Mouse (Mus musculus) adrenal gland (tissue): ENCODE measurements around the gene Ssr3.

Source experiments
- intact Hi-C: fragments of 180-260 bp; cut with DNase I; formaldehyde crosslinking; loops from one replicate; pipeline ENCODE4 v1.15.1; 2025

The Ssr3 gene

DNA sequence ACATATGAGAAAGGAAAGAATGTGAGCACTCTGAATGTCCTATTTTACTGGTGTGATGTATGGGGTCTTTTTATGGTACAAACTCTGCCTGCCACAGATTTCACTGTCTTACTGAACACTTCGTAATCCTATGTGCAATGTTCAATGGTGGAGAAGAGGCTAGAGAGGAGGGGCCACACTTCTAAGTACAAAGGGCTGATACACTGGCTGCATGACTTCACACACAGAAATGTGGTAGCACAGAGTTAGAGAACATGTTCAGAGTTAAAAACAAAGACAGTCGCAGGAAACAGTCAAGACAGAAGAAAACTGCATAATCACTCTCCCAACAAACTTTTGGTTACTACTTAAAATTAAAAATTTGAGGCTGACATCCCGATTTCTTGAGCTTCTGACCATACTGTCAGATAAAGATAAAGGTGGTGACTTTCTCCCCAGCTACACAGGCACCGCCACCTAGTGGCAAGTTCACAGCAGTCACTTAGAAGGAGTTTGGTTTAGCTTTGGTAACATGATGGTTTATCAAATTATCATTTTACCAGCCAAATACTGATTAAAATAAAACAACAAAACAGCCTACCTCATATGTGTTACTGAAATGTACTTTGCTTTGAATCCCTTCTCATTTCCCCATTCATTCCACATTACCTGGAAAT, 12.4 kb downstream of the Ssr3 start:
- intact Hi-C loops: loop anchor here (10.0 kb wide), 2 partner anchors 285 to 485 kb away; partner anchors contain the start of gene Lekr1

DNA sequence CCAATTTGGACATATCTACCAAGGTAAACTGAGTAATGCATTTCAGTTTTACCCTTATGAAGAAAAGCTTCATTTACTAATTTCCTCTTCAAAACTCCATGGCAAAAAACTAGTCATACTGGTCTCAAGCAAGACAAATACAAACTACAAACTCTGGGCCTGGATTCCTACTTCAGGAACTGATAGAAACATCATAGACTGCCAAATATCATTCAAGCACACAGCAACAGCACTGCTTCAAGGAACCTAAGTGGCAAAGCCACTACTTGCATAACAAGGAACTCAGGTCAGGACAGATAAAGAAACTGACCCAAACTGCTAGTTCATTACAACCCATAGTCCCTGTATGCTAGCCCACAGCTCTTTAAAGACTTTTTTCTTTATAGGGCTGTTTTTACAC, 13.7 kb downstream of the Ssr3 start:
- intact Hi-C loops: no loop called here

DNA sequence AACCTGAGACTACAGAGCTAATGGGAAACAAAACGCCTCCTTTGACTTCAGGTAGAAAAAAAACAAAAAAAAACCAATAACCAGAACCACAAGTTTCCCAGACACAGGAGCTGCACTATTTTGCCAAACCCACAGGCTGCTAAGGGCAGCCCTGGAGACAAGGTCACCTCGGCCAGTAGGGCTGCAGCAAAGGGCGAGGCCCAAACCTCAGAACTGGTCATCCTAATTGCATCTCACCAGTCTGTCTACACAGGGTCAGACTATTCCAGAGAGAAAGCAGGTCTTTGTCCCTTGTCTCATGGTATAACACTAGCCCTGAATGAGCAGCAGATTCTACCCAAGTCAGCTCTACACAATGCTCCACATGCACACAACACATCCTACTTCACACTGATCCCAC, 17.7 kb downstream of the Ssr3 start:
- intact Hi-C loops: no loop called here

DNA sequence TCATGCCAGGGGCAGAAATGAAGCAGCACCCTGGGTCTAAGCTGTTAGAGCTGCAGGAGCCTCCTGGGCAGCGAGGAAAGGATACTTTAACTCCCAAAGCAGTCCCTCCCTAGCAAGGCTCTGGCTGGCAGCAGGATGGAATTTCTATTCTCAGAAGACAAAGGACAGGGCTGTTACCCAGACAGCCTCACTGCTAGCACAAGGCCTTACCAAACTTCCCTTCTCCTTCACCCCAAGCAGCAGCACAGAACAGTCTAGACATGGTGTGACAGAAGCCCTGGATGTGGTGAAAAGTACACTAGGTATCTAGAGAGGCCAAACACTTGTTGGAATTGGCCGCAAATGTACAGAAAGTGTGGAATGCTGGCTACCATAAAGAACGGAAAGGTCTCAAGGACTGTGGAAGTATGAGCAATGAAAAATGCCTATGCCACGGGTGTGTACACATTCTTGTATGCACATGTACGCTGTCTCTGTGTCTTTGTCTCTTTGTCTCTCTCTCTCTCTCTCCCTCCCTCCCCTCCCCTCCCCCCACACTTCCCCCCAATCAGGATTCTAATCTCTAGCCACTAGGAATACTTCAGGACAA, 18.7 kb downstream of the Ssr3 start:
- intact Hi-C loops: no loop called here

DNA sequence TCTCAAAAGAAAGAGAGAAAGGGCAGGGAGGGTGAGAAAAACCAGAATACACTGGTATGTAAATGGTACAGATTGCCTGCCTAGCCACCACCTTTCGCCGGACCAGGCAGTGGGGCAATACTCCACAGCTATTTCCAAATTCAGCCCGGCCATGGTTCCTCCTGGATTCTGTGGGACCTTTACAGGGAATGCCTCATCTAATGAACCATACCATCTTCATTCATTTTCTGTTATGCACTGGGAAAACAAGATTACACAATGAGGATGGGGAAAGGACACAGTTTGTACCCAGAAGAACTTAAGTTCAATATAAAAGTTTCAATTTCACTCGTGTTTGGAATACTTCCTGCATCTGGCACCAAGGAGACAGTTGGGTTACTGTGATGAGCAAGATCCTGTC, 19.9 kb downstream of the Ssr3 start:
- intact Hi-C loops: no loop called here

DNA sequence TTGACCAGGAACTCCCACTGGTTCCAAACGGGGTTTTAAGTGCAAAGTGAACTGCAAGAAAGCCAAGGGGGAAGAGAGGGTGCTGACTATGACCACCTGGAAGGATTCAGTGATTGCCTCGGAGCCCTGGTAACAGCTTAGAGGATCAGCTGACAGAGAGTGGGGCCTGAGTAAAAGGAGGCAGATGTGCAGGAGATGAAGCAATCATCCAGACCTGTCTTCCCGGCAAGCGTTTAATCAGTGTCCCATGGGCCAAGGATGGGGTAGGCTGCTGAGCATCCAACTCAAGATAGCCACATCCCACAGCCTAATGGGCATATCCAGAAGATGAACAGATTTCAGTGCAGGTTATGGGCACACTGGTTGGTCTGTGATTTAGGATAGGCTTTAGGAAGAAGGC, 24.5 kb downstream of the Ssr3 start:
- intact Hi-C loops: no loop called here

DNA sequence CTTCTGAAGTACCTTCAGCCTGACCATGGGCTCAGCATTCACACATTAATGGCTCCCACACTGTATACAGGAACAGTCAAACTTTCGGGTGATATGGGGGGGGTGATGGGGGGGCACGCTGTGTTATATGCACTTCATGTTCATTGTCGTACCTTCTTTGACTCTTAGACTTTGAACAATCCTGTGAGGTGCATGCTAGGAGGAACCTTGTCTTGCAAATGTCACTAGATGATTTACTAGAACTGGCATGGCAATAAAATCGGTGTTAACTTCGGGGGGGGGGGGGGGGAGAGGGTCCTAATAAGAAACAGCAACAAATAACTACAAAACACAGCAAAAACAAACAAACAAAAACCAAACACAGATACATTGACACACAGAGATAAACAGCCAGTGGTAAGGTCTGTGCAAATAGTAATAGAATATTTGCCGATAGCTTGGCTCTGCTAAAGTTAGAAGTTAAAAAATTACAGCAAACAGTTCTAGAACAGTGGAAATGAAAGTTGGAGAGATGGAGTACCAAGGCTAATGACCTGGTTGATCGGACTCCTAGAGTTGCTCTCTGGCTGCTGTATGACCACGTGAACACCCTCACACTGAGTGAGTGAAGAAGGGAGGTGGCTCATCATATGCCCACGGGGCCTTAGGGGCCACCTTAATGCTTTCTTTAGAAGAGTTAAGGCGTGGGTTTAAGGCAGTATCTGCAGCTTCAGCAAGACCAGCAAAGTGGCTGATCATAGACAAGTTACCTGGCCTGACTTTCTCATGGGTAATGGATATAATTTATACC, 26.3 kb downstream of the Ssr3 start:
- intact Hi-C loops: no loop called here

DNA sequence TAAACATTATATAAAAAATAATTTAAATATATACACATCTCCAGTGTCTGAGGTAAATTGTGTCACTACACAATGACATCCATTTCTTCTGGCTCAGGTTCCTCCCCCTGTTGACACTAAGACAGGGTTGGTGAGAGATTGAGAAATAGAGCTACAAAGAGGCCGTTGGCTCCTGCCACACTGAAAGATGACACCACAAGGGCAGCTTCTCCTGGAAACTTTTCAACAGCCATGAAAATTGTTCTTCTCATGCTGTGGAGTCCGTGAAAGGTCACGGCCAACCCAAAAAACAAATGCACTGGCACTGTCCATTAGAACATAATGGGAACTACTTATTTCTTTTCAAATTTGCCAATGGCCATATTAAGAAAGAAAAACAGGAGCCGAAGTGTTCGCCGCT, 27.2 kb downstream of the Ssr3 start:
- intact Hi-C loops: no loop called here

DNA sequence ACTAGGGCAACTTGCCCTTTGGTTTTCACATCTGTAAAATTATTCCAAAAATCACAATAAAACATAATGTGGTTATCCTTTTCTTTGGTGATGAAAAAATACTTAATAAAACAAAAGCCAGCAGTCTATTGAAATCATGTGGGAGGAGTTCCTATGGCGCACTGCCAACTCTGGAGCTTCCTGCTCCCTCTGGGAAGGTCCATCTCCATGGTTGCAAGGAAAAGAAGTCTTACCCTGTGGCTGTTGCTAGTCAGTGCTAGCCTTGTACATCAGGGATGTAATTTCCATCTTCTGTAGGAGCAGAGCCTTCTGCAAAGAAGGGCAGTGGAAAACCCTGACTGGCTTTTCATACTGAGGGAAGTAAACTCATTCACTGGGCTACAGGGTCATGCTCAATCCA, 29.0 kb downstream of the Ssr3 start:
- intact Hi-C loops: no loop called here

DNA sequence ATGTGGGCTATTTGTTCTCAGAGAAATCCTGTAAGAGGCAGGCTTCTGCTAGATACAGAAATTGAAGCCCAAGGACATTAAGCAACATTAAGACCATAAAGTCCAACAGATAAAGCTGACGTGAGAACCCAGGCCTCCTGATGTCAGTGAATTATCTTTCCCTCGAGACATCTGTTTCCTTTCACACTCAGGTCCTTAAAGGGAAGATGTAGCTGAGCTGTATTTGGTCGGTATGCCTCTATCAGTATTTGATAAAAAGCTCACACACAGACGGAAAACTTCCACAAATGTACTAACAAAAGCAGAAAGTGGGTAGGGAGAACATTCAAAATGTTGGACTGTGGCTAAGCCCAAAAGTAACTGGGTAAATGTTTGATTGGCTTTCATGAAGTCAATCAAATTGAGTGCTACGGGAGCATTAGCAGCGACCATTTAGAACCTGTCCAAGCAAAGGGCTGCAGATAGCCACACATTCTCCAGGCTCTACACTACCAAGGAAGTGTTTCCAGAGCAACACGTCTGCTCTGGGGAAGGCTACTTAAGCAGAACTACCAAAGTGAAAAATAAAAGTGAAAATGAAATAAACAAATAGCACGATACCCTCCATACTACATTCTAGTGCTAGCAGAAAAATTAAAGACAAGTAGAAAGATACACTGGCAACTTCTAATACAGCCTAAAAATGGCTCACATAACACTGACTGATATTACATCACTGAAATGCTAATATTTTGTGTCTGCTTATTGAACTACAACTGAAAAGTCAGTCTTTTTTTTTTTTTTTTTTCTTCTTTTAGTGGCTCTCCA, 32.1 kb downstream of the Ssr3 start:
- intact Hi-C loops: no loop called here

DNA sequence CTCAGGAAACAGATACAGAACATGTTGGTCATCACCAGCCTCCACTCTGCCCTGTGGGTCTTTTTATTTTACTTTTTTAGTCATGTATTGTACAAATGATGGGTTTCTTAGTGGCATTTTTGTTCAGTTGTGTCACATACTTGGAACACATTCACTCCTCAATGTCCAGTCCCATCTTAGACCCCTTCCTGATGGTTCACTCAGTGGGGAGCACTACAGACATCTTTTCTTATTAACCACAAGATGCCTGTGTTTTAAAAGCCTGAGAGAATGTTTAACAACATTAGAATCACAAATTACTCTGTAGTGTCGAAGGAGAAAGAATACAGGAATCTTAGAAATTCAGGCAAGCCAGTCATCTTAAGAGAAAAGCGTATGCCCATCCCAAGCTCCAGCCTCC, 33.6 kb downstream of the Ssr3 start:
- intact Hi-C loops: no loop called here

DNA sequence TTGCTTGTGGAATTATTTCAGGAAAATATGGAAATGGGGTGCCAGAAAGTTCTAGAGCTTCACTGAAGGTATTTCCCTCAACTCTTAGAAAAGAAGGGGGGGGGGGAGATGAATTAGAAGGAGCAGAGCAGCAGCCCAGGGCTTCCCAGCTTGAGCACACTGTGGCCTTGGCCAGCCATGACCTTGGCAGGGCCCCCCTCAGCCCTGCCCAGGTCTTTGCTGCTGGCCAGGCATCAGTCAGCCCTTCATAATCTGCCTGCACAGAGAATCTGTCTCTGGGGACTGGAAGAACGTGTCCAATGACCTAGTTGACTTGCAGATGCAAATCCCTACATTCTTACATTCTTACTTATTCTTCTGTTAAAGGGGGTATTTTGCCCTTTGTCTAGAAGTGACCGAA, 34.1 kb downstream of the Ssr3 start:
- intact Hi-C loops: no loop called here

DNA sequence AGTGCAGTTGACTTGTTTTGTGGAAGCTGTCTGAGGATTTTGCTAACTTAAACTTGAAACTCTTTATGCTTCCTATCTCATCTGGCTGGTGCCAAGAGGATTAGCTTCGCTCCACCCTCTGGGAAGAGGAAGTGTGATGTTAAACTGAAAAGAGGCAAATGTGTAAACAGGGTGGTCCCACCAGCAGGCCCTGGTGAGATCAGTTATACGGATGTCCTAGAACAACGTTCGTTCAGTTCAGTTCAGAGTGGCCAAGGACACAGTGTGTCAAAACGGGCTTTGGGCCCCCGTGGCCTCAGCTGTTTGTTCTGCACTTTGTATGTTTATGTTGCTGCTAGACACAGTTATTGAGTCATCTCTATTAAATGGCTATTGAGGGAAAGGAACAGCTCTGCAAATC, 36.9 kb downstream of the Ssr3 start:
- intact Hi-C loops: no loop called here

DNA sequence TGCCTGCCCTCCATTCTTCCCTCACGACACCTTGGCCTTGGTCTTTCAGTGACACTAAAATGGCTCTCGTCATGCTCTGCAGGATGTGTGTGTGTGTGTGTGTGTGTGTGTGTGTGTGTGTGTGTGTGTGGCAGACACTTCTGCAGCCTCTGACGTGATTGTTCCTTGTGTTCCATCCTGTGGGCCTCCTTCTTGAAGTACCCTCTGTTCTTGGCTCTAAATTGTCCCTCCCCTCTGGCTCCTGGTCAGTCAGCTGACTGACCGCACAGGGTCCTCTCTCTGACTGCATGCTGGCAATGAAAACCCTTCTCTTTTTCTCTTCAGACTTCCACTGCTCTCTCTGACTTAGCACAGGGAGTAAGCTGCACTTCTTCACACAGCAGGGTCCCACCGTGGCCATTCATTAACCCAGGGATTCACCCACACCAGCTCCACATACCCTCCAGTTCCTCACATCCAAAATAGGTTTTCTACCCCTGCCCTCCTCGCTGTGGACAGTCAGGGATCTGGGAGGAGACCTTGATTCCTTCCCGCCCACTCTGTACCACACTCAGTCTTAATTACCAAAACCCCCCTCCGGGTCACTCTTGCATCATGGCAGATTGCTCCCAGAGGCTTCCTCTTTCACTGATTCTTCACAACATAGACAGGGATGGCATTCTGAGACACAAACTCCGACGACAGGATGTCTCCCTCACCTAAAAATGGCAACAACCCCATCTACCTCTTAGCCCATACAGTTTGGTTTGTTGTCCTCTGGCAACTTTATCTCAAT, 39.0 kb downstream of the Ssr3 start:
- intact Hi-C loops: loop anchor here (5.0 kb wide), 2 partner anchors 36 to 456 kb away; no protein-coding TSS in a partner anchor

DNA sequence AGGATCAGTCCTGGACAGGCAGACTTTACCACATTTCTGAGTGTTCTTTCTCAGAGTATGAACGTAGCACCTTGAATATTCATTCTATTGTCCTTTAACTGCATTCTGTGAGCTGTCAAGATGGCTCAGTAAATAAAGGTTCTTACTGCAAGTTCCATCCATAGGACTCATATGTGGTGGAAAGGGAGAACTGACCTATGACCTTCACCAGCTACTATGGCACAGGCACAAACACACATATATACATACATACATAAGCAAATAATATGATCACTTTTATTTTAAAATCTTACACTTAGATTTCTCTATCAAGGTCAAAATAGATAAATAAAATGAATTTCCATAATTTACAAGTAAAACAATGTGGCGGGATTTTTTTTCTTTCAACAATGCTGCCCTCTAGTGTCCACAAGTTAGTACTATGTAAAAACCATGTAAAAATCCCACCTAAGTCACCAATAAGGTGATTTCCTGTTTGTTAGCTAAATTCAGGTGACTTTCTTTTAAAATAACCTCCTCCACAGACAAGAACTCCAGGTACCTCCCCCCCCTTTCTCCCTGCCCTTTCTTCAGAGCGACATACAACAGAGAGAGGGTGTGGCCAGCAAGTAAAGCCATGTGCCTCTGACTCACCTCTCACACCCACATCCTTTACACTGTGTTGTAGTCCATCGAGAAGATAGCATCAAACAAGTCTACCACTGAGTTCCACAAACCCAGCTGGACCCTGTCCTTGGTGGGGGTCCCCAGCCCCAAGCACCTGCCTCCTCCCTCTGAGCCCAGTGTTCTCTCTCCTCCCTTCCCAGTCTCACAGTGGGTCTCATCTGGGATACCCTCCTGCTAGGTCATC, 39.9 kb downstream of the Ssr3 start:
- intact Hi-C loops: loop anchor here (5.0 kb wide), 2 partner anchors 35 to 455 kb away; no protein-coding TSS in a partner anchor

DNA sequence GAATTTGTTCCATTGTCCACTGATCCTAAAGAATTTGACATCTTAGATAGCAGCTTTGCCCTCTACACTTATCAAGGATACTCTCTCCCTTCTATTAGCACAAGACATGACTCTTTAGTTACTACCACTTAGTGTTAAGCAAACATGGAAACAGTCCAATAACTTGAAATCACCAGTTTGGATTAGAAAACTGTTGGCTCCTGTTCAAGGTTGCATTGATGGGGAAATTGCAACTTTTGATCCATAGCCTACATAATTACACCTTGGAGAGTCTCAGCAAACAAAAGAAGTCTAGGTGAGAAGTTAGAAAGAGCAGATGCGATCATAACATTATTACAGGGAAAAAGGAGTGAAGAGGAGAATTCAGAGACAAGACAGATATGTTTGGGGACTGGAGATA, 46.2 kb downstream of the Ssr3 start:
- intact Hi-C loops: no loop called here

DNA sequence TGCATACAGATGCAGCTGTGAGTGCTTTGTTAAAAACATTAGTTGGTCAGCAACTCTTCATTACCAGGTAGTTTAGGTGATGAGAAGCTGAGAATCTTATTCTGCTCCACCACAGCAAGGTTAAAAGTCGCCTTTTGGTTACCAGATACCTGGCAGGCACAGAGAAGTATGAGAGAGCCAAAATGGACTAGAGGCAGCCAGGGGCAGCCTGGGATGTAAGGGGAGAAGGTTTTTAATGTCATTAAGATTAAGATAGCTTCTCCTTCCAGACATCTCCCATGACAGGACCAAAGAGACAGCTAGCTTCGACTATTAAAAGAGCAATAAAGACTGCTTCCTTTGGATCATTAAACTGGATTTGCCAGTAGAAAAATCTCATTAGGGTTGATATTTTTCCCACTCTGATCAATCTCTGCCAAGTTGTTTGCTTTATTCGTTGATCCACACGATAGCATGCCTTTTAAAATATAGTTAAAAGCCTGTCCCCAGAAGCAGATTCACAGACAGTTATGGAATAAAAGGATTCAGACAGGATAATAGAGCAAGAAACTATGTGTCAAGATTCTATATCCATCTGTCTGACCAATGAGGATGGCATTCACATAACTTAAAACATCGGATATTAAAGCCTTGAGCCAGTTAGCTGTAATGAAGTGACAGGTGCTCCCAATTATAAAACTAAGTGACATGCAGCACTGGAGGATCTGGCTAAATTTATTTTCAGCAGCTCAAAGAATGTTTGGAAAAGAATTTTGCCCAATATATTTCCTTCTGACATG, 52.1 kb downstream of the Ssr3 start:
- intact Hi-C loops: no loop called here

DNA sequence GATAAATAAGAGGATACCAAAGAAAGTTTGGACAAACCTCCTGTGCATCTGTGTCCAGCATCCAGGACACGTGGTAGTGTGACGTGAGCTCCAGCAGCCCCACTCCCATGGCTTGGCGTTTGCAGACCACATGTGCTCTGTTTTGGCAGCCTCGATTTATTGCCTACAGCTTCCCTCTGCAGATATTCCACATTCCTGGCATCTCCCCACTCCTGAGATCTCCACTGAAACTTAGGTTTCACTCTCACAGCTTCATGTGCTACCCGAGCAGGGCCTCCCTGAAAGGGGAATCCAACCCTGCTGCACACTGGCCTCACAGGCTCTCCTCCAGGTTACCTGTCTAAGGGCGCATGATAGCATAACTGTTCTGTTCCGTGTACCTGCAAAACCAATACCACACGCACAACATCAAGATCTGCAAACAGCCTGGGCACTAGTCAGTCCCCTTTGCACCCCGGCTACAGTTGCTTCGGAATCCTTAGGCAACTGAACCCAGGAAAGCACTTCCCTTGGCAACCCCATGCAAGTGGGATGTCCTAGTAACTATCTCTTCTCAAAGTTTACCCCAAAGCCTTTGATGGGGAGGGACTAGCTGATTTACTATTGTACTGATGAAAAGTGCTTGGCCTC, 54.5 kb downstream of the Ssr3 start:
- intact Hi-C loops: no loop called here
